Mouse (Mus musculus) cerebellum, adult 2 months (tissue): ENCODE data around the gene Pheta2.

Experiments
- CTCF ChIP-seq: fragments of 200-500 bp; IDR thresholded peaks from 2 replicates; pipeline ENCODE4 v1.5.1; 2011; ENCODE audit warnings: low read depth, mild to moderate bottlenecking, control low read depth, low read length, moderate library complexity, borderline replicate concordance; ENCODE audit not compliant: insufficient read depth
- POLR2A ChIP-seq: fragments of 200-500 bp; IDR thresholded peaks from 2 replicates; pipeline ENCODE4 v1.6.1; 2011; ENCODE audit warnings: low read length, control low read depth, borderline replicate concordance; ENCODE audit not compliant: insufficient read depth

- TF ChIP-seq CTCF (no peak), POLR2A (no peak)
Measured at GRCm38 (mm10) chr15:82376393-82377138, 37.8 kb downstream of the Pheta2 start.
